Mouse (Mus musculus) frontal cortex, adult 2 months (tissue): ENCODE data around the gene Gtf3c5. TPM values are rescaled to one million over a fixed set of nuclear protein-coding genes. Genes with fewer than 3 reads are reported as not detected.
A peak's percentile ranks its signal among the peaks of the same experiment; 100 is the strongest.

Experiments used
- DNase-seq, 2 experiments: peaks; one replicate each; pipeline ENCODE4 v3.0.0; 2022; ENCODE audit warnings: low spot score in 1 of 2; ENCODE audit errors: extremely low spot score in 1 of 2
- polyA plus RNA-seq: library from polyadenylated mRNA; depleted of rRNA; stranded (reverse); fragments of >200 nt; gene quantifications from 2 replicates; pipeline ENCODE4 v1.2.3, GENCODE M21; 2012; rRNA removed

Gtf3c5 gene
- polyA plus RNA-seq, 1 experiment: 23.8 TPM

DNA sequence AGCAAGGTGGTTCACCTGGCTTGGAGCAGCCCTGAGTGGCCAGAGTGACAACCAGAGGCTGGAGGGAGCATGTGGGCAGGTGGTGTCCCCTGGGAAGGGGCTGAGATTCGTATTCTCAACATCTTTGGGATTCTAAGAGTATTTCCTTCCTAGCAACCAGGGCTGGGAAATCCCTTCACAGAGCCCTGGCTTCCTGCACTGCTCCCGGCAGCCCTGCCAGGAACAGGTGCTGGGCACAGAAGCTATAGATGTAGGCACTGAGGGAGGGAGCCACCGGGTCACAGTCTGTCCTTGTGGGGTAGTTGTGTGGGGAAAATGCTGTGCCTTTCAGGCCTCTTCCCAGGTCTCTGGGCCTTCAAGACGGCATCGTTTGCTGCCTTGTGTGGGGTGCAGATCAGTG, 63.0 kb downstream of the Gtf3c5 start:
- DNase-seq: no peak

DNA sequence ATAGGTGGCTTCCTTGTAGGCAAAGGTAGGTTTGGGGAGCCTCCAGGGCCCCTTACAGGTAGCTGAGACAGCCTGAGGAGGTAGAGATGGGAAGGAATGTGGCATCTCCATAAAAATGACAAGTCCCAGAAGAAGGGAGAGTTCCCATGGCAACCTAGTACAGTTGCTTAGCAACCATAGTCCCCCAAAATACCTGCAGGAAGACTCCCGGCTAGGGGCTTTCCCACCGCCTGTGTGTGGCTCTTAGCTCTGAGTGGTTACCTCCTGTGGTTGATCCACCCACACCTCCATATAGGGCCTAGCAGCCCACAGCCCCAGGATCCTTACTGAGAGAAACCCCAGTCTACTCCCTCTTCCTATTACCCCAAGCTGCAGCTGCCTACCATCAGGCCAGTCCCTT, 65.3 kb downstream of the Gtf3c5 start:
- DNase-seq: peak; percentile 81 to 84

DNA sequence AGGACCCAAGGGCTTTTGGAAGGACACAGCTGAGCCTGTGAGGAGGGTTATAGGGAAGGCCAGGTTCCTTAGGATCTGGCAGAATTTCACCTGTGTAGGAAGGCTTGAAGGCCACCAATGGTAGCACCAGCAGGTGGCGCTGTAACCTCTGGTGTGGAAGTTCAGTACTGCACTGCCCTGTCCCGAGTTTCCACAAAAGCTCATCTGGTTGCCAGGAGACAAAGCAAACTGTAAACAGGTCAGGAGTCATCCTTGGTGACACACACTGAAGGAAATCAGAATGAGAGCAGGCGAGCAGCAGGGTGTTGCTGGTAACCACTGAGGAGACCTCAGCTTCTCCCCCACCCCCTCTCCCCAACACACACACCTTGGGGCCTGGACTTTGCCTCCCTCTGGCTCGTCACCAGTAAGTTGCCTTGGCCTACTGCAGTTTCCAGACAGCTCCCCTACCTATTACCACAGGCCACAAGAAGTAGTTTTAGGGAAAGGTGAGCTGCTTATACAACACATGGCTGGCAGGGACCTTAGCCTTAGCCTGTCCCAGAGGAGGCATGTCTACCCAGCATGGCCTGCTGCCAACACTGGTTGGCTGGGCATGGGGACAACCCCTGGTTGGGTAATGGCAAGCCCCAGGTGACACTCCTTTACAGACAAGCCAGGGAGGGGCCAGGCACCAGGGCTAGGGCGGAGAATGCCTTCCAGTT, 66.2 kb downstream of the Gtf3c5 start:
- peak in 1 of 2 experiments; percentile 78 for DNase-seq

Other genes with a start within 250 kb of the Gtf3c5 start
- gene Ppp1r26, start 137.0 kb downstream of the Gtf3c5 start, polyA plus RNA-seq: 13.0 and 15.0 TPM in 2 replicates
- gene 1700007K13Rik, start 117.4 kb downstream of the Gtf3c5 start, polyA plus RNA-seq: 2.4 and 3.5 TPM in 2 replicates
- gene Mrps2, start 115.7 kb downstream of the Gtf3c5 start, polyA plus RNA-seq: 34.7 and 37.4 TPM in 2 replicates
- 1.3 and 1.4 TPM in 2 replicates for gene Gbgt1, start 86.9 kb downstream of the Gtf3c5 start, polyA plus RNA-seq
- 0.54 TPM in 1 of 2 replicates, not detected in the other for gene Gm10134, start 77.7 kb downstream of the Gtf3c5 start, polyA plus RNA-seq
- gene Ralgds, start 70.6 kb downstream of the Gtf3c5 start, polyA plus RNA-seq: 90.9 and 92.7 TPM in 2 replicates
- gene Cel, start 20.3 kb downstream of the Gtf3c5 start, polyA plus RNA-seq: 0.10 TPM in 1 of 2 replicates, not detected in the other
- 0.08 TPM in 1 of 2 replicates, not detected in the other for gene Gfi1b, start 38.2 kb upstream of the Gtf3c5 start, polyA plus RNA-seq
- 31.0 and 33.7 TPM in 2 replicates for gene Tsc1, start 57.5 kb upstream of the Gtf3c5 start, polyA plus RNA-seq
- 0.36 and 0.57 TPM in 2 replicates for gene Spaca9, start 116.0 kb upstream of the Gtf3c5 start, polyA plus RNA-seq
- gene Ak8, start 116.4 kb upstream of the Gtf3c5 start, polyA plus RNA-seq: 1.8 and 1.9 TPM in 2 replicates